Mouse (Mus musculus): ENCODE results near the gene Eps15l1. TPM values are rescaled to one million over a fixed set of nuclear protein-coding genes. Genes with fewer than 3 reads are reported as not detected.

The Eps15l1 gene
- polyA plus RNA-seq, 1 experiment from 2014 or later, result 62.0 TPM

- no peak for ATAC-seq (ENCODE audit: low FRiP score)
Measured at GRCm38 (mm10) chr8:72343725-72344124, 77.5 kb downstream of the Eps15l1 start.

GRCm38 (mm10) chr8:72342556-72343300 is 78.5 kb downstream of the Eps15l1 start:
- H3K27me3 ChIP-seq, result no peaks in the 10 kb centered on the region
- no peak for ATAC-seq (ENCODE audit: low FRiP score)
- peaks cover 93% of the 10 kb centered on the region for H3K36me3 ChIP-seq
- H3K27ac ChIP-seq, result no peak overlapping the region
- no peaks in the 10 kb centered on the region for H3K9me3 ChIP-seq
- H3K4me1 ChIP-seq (replicated peaks), result no peaks in the 10 kb centered on the region
- no peak overlapping the region for H3K9ac ChIP-seq
- no peak overlapping the region for H3K4me2 ChIP-seq
- H3K4me3 ChIP-seq, result no peak overlapping the region
- WGBS, result 90% methylated on average over 5 of the region's 5 CpGs

More at GRCm38 (mm10) chr8:72343725-72344124, 77.5 kb downstream of the Eps15l1 start:
- 82% methylated on average over 4 of the region's 4 CpGs for WGBS
- Histone ChIP-seq H3K4me1 (replicated peaks) (no peaks in the 10 kb centered on the region), H3K9ac (no peak overlapping the region), H3K27me3 (no peaks in the 10 kb centered on the region), H3K36me3 (peaks cover 93% of the 10 kb centered on the region), H3K4me2 (no peak overlapping the region), H3K4me3 (no peak overlapping the region), H3K9me3 (no peaks in the 10 kb centered on the region), H3K27ac (no peak overlapping the region)

- Histone ChIP-seq H3K9me3 (no peaks in the 10 kb centered on the region), H3K4me1 (replicated peaks) (no peaks in the 10 kb centered on the region), H3K4me2 (no peak overlapping the region), H3K9ac (no peak overlapping the region), H3K27ac (no peak overlapping the region), H3K36me3 (peaks cover 69% of the 10 kb centered on the region), H3K27me3 (no peaks in the 10 kb centered on the region), H3K4me3 (no peak overlapping the region)
- no peak for ATAC-seq (ENCODE audit: low FRiP score)
Measured at GRCm38 (mm10) chr8:72337034-72337433, 84.2 kb downstream of the Eps15l1 start.

- Histone ChIP-seq H3K36me3 (peaks cover 62% of the 10 kb centered on the region), H3K4me2 (no peak overlapping the region), H3K27ac (no peak overlapping the region), H3K9me3 (no peaks in the 10 kb centered on the region), H3K27me3 (no peaks in the 10 kb centered on the region), H3K4me1 (replicated peaks) (no peaks in the 10 kb centered on the region), H3K4me3 (no peak overlapping the region), H3K9ac (no peak overlapping the region)
- ATAC-seq (ENCODE audit: low FRiP score), result no peak
- WGBS, result 79% methylated on average over 2 of the region's 2 CpGs
Measured at GRCm38 (mm10) chr8:72336273-72336672, 85.0 kb downstream of the Eps15l1 start.

- no peak overlapping the region for H3K4me2 ChIP-seq
- no peaks in the 10 kb centered on the region for H3K9me3 ChIP-seq
- H3K4me1 ChIP-seq (replicated peaks), result no peaks in the 10 kb centered on the region
- H3K4me3 ChIP-seq, result no peak overlapping the region
- WGBS, result 68% methylated on average over 4 of the region's 4 CpGs
- no peak for ATAC-seq (ENCODE audit: low FRiP score)
- H3K27ac ChIP-seq, result no peak overlapping the region
- H3K36me3 ChIP-seq, result peaks cover 41% of the 10 kb centered on the region
- H3K27me3 ChIP-seq, result no peaks in the 10 kb centered on the region
- no peak overlapping the region for H3K9ac ChIP-seq
Measured at GRCm38 (mm10) chr8:72334144-72334641, 87.1 kb downstream of the Eps15l1 start.

GRCm38 (mm10) chr8:72333429-72334143 is 87.7 kb downstream of the Eps15l1 start:
- Histone ChIP-seq H3K27me3 (no peaks in the 10 kb centered on the region), H3K4me2 (no peak overlapping the region), H3K36me3 (peaks cover 35% of the 10 kb centered on the region), H3K4me1 (replicated peaks) (no peaks in the 10 kb centered on the region), H3K4me3 (no peak overlapping the region), H3K27ac (no peak overlapping the region), H3K9me3 (no peaks in the 10 kb centered on the region), H3K9ac (no peak overlapping the region)
- WGBS, result 53% methylated on average over 3 of the region's 3 CpGs
- ATAC-seq (ENCODE audit: low FRiP score), result no peak

- H3K9me3 ChIP-seq, result no peaks in the 10 kb centered on the region
- H3K4me2 ChIP-seq, result no peak overlapping the region
- H3K4me1 ChIP-seq (replicated peaks), result no peaks in the 10 kb centered on the region
- ATAC-seq (ENCODE audit: low FRiP score), result no peak
- H3K36me3 ChIP-seq, result peaks cover 17% of the 10 kb centered on the region
- 92% methylated on average over 4 of the region's 4 CpGs for WGBS
- H3K27ac ChIP-seq, result no peak overlapping the region
- no peak overlapping the region for H3K4me3 ChIP-seq
- no peaks in the 10 kb centered on the region for H3K27me3 ChIP-seq
- H3K9ac ChIP-seq, result no peak overlapping the region
Measured at GRCm38 (mm10) chr8:72331631-72332030, 89.6 kb downstream of the Eps15l1 start.

- Histone ChIP-seq H3K27me3 (no peaks in the 10 kb centered on the region), H3K9me3 (no peaks in the 10 kb centered on the region), H3K4me1 (replicated peaks) (no peaks in the 10 kb centered on the region), H3K9ac (no peak overlapping the region), H3K4me2 (no peak overlapping the region), H3K4me3 (no peak overlapping the region), H3K36me3 (peaks cover 11% of the 10 kb centered on the region), H3K27ac (no peak overlapping the region)
- no peak for ATAC-seq (ENCODE audit: low FRiP score)
- WGBS, result 83% methylated on average over 6 of the region's 6 CpGs
Measured at GRCm38 (mm10) chr8:72330806-72331516, 90.3 kb downstream of the Eps15l1 start.

GRCm38 (mm10) chr8:72329116-72329515 is 92.1 kb downstream of the Eps15l1 start:
- no peak for ATAC-seq (ENCODE audit: low FRiP score)
- H3K27me3 ChIP-seq, result no peaks in the 10 kb centered on the region
- H3K4me1 ChIP-seq (replicated peaks), result no peaks in the 10 kb centered on the region
- H3K9me3 ChIP-seq, result no peaks in the 10 kb centered on the region
- WGBS, result 93% methylated on average over 3 of the region's 3 CpGs
- no peak overlapping the region for H3K9ac ChIP-seq
- H3K27ac ChIP-seq, result no peak overlapping the region
- H3K4me2 ChIP-seq, result no peak overlapping the region
- H3K36me3 ChIP-seq, result no peaks in the 10 kb centered on the region
- H3K4me3 ChIP-seq, result no peak overlapping the region

GRCm38 (mm10) chr8:72324708-72325107 is 96.6 kb downstream of the Eps15l1 start:
- Histone ChIP-seq H3K27me3 (peaks cover 40% of the 10 kb centered on the region), H3K4me1 (replicated peaks) (peaks cover 6% of the 10 kb centered on the region), H3K36me3 (no peaks in the 10 kb centered on the region), H3K4me3 (no peak overlapping the region), H3K9ac (no peak overlapping the region), H3K9me3 (no peaks in the 10 kb centered on the region), H3K4me2 (no peak overlapping the region), H3K27ac (no peak overlapping the region)
- ATAC-seq (ENCODE audit: low FRiP score), result no peak
- 81% methylated on average over 2 of the region's 2 CpGs for WGBS

- no peak overlapping the region for H3K9ac ChIP-seq
- H3K27ac ChIP-seq, result no peak overlapping the region
- no peaks in the 10 kb centered on the region for H3K36me3 ChIP-seq
- WGBS, result 86% methylated on average over 10 of the region's 10 CpGs
- peaks cover 12% of the 10 kb centered on the region for H3K4me1 ChIP-seq (replicated peaks)
- peaks cover 46% of the 10 kb centered on the region for H3K27me3 ChIP-seq
- H3K9me3 ChIP-seq, result no peaks in the 10 kb centered on the region
- no peak overlapping the region for H3K4me2 ChIP-seq
- no peak for ATAC-seq (ENCODE audit: low FRiP score)
- H3K4me3 ChIP-seq, result no peak overlapping the region
Measured at GRCm38 (mm10) chr8:72324036-72324706, 97.1 kb downstream of the Eps15l1 start.
